Mouse (Mus musculus): ENCODE measurements at regions not wholly inside any gene's neighbourhood (a gene's known extent, or its start where the extent isn't known, plus 50 kb on each side); places are given as distances from the start of the nearest gene placed in this dataset.

- DNase-seq, result no peak
Measured at GRCm38 (mm10) chr10:126815730-126816129, 85.4 kb downstream of the Atp23 start.

DNA sequence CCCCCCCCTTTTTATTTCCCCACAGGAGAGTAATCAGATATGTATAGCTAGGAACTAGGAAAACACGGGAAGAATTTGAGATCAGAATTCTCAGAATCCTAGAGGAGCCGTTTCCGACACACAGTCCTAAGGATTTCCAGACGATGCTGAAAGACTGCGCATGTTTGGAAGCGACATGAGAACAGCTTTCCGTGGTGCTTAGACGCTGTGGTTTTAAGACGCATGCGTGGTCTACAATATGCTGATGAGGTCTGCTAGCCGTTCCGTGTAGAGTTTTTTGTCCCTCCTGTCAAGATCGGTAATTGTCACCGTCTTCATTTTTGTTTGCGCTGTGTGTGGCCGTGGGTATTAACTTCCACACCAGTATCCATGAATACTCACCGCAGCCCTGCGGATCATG, 86.2 kb downstream of the Atp23 start:
- no peak for DNase-seq

GRCm38 (mm10) chr10:126813051-126813593, 88.0 kb downstream of the Atp23 start:
- DNase-seq, result no peak

DNA sequence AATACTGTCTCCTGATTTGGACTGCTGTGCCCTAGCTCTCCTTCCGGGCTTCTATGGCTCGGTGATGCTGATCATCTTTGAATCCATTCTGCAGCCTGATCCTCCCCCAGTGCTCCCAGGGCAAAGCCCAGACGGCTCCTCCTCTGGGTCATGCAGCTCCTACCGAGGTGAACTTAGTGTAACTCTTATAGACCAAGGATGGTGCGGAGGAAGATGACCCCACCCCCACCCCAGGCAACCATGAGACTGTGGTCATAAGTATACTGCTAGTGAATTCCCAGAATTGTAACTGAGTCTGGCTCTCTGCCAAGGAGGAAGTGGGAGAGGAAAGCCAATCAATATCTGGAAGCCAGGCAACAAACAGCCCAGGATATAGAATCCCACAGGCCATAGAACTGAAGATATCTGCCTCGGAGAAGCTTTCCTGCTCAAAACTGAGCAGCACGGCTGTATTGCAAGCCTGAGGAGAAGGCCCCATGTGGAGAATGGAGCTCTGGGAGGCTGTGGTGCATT, 88.9 kb downstream of the Atp23 start:
- no peak for DNase-seq

DNA sequence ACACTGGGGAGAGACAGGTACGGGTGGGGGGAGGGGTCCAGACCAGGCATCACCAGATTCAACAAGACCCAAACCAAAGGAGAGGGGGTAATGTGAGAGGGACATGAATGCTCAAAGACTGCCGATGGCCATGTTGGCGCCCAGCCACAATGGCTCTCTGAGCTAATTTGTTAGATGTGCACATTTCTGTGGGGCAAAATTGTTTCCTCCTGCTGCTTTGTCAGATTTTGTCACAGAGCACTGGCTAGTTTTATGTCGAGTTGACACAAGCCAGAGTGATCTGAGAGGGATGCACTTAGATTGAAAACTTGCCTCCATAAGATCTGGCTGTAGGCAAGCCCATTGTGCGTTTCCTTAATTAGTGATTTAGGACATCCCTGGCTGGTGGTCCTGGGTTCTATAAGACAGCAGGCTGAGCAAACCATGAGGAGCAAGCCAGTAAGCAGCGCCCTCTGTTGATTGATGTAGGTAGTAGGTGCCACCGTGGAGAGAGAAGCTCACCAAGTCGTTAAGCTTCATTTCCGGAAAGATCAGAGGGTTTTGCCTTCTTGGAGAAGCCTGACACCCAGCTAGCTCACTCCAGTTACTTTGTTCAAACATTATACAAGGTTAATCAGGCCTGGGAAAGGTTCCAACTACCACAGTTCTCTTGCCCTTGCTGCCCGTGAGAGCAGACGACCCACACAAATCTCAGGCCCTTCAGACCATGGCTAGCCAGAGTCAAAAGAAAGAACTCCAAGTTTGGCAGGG, 90.6 kb downstream of the Atp23 start:
- no peak for DNase-seq

DNA sequence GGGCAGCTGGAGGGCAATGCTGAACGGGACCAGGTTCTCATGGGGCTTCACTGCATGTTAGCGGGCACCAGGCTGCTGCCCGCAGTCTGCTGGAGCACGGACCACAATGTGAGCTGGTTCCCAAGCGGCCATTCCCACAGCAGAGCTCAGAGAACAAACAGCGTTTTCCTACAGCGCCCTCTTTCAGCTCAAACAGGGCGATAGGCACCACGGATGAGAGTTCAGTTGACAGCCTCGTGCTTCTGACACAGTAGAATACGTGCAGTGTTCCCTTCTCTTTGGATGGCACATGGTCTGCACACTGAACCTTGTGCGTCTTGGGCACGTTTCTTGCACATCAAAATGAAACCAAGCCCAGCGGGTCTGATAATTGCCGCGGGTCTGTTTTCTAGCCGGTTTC, 91.6 kb downstream of the Atp23 start:
- DNase-seq, result peak; percentile 4

DNA sequence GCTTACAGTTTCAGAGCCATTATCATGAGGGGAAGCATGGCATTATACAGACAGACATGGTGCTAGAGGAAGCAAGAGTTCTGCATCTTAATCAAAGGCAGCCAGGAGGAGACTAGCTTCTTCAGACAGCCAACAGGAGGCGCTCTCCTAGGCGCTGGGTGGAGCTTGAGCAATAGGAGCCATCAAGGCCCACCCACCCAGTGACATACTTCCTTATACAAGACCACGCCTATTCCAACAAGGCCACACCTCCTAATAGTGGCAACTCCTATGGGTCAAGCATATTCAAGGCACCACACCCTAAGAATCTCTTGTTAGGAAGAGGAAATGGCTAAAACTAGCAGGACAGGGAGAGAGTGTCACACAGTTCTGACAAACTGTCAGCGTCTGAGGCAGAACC, 94.3 kb downstream of the Atp23 start:
- DNase-seq, result no peak

GRCm38 (mm10) chr10:126802732-126803131, 98.4 kb downstream of the Atp23 start:
- no peak for DNase-seq

GRCm38 (mm10) chr10:126799393-126799792, 101.8 kb downstream of the Atp23 start:
- DNase-seq, result no peak

- DNase-seq, result no peak
Measured at GRCm38 (mm10) chr10:126793136-126793535, 108.0 kb downstream of the Atp23 start.

DNA sequence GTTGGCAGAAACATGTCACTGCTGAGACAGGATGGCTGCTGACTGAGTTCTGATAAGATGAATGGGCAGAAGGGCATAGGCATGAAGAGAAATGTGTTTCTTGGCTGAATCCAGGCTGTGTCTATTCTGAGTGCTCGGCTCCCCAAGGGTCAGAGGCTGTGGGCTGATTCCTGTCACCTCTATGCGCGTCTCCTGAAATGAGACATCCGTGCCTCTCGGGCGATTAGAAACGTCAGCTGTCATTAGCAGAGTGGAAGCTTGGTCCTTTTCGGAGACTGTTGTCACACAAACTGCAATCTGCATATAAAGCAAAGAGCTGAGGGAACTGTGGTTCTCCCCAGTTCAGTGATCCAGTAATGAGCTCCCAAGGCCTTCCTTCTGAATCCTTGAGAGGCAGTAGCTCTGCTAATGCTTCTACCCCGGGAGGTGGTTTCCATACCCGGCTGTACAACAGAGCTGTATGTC, 108.8 kb downstream of the Atp23 start:
- DNase-seq, result no peak

DNA sequence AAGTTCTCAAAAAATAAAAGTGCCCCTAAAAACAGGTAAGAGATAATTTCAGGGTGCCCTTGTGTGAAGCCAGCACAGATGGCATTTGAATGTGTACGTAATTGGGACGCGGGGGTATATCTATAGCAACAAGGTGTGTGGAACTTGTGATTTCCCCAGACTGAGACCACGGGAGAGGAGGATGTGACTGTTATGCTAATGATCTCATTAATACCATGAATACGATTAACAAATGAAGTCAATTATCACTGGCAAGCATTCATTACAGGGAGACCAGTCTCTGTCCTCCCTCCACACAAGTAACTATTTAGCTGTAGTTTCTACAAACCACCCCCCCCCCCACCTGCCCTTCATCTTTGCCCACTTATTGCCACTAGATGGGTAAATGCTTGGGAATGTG, 112.9 kb downstream of the Atp23 start:
- no peak for DNase-seq

- DNase-seq, result no peak
Measured at GRCm38 (mm10) chr10:126783161-126783560, 118.0 kb downstream of the Atp23 start.

- DNase-seq, result no peak
Measured at GRCm38 (mm10) chr10:126776603-126777002, 124.6 kb downstream of the Atp23 start.

- no peak for DNase-seq
Measured at GRCm38 (mm10) chr10:126775946-126776345, 125.2 kb downstream of the Atp23 start.

DNA sequence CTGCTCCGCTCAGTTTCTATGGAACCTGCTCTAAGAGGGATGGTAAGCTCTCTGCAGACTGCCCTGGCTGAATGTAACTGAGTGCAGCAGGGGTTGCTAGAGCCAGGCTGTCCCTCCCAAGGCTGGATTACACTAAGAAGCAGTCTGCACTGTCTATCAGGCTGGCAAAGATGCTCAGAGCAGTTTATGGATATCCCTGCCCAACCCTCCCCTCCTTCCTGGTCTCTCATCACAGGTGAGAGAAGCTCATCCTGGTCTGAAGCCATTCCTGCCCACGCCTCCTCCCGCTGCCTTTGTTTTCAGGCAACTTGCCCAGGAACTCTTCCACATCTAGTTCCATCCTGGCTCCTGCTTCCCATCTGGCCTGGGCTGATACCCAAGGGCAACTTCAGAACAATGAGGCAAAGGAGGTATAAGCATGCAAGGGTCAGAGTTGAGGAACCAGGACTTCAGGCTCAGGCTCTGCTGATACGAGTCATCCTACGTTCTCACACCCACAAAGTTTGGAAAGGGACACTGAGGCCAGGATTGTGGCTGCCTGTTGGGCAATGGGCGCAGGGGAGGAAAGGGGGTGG, 130.6 kb downstream of the Atp23 start:
- DNase-seq, result no peak

DNA sequence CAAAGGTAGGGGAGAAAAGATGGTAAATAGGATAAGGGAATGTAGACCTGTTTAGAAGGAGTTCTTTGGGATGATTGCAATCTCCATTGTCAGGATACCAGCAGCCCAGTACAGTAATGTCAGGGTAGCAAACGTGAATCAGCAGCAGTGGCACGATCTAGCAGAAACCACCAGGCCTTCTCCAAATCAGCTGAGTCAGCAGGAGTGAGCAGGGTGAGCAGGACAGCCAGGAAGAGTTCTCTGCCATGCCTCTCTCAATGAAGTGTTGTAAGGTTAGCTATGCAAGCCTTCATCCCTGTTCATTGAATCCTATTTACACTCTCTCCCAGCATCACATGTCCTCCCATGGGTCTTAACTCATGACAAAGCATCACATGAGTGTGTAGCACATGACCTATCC, 135.5 kb downstream of the Atp23 start:
- no peak for DNase-seq

DNA sequence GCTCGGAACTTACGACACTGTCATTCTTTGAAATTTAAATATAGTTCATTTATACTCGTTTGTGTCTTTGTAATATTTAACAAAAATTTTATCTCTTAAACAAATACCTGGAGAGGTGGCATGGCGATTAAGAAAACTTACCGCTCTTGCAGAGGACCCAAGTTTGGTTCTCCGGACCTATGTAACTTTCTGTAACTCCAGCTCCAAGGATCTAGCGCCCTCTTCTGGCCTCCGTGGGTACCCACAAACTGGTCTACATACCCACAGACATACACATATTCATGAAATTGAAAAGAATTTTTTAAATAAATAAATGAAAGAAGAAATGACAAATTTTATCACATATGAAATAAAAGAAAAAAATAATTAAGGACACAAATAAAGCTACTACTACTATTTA, 136.4 kb downstream of the Atp23 start:
- DNase-seq, result no peak

GRCm38 (mm10) chr10:126763976-126764375, 137.2 kb downstream of the Atp23 start:
- no peak for DNase-seq

GRCm38 (mm10) chr10:126758682-126759081, 142.5 kb downstream of the Atp23 start:
- no peak for DNase-seq

GRCm38 (mm10) chr10:126753201-126753600, 148.0 kb downstream of the Atp23 start:
- no peak for DNase-seq

GRCm38 (mm10) chr10:126752699-126753098, 148.5 kb downstream of the Atp23 start:
- DNase-seq, result peak; percentile 35

DNA sequence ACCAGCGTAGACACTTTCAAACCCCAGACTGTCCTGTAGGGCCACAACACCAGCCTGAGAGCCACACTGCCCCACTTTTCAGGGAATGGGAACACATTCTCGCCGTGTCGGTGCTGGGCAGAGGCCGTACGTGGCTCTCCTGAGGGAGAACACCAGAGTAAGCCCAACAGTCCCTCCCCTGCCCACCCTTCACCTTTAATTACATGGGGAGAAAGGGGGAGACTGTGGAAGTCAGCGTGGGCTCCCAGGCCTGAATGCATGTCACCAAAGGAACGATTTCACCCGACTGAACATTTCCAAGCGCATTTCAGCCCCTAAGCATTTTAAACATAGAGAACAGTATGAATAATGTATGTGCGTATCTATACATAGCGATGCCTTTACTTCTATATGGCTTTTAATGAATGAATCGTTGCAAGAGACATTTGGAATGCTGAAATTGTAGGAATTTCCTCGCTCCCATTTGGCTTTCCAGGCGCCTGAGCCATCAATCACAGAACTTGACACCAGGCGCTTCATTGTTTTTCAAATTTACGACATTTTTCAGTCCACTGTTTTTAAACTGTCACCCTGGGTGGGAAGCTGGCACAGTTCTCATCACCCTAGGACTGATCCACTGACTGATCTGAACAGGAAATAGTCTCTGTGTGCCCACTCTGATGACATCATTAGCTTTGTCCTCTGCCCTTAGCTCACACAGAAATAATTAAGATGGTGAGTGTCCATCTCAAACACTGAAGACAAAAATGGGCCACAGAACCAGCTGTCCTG, 152.3 kb downstream of the Atp23 start:
- no peak for DNase-seq

Data from adrenal gland, adult 2 months (tissue).